In genomic region chr17:5874565-5874964, GRCm38 (mm10) we compare ENCODE assay signal across 18 mouse cellular contexts.
"Had no signal": no experiment of that assay in that cellular context is flagged by ENCODE, and none has a peak within 500 bp of the region (broad histone marks: within the 10 kb centered on the region; RNA-seq: fewer than 3 reads in every experiment).

No protein-coding gene starts in this region.

- H3K4me2 ChIP-seq: limb, embryonic 12.5 days; liver, embryonic 13.5 days; lung, embryonic 15.5 days; midbrain, embryonic 11.5 days; midbrain, embryonic 15.5 days; neural tube, embryonic 12.5 days had no signal

- H3K9ac ChIP-seq: limb, embryonic 12.5 days; liver, embryonic 13.5 days; liver, postnatal 0 days; lung, embryonic 15.5 days; midbrain, embryonic 15.5 days; neural tube, embryonic 12.5 days had no signal

- H3K4me3 ChIP-seq: limb, embryonic 12.5 days; liver, embryonic 13.5 days; lung, embryonic 15.5 days; megakaryocyte, embryonic 14.5 days; midbrain, embryonic 15.5 days; neural tube, embryonic 12.5 days had no signal

- ATAC-seq: liver, postnatal 0 days; midbrain, embryonic 15.5 days had no signal

- H3K9me3 ChIP-seq: limb, embryonic 12.5 days; liver, embryonic 13.5 days; lung, embryonic 15.5 days; megakaryocyte, embryonic 14.5 days; midbrain, embryonic 15.5 days; neural tube, embryonic 12.5 days had no signal

- DNase-seq: kidney, adult 9 months; kidney, postnatal 36 days; layer of hippocampus, adult 9-11 months; layer of hippocampus, postnatal 36 days; liver; liver, embryonic 13.5 days; liver, postnatal 0 days; lung, postnatal 14 days; right cerebral cortex, postnatal 4 days; thymus, postnatal 4 days had no signal

- H3K27ac ChIP-seq: kidney, postnatal 0 days; limb, embryonic 12.5 days; liver, embryonic 13.5 days; lung, embryonic 15.5 days; macrophage; midbrain, embryonic 15.5 days; neural tube, embryonic 12.5 days had no signal

- H3K36me3 ChIP-seq: limb, embryonic 12.5 days; liver, embryonic 13.5 days; lung, embryonic 15.5 days; midbrain, embryonic 15.5 days; neural tube, embryonic 12.5 days had no signal

- H3K4me1 ChIP-seq: midbrain, embryonic 15.5 days had no signal

- H3K27me3 ChIP-seq: limb, embryonic 12.5 days; liver, embryonic 13.5 days; lung, embryonic 15.5 days; megakaryocyte, embryonic 14.5 days; midbrain, embryonic 15.5 days; neural tube, embryonic 12.5 days had no signal
